Mouse (Mus musculus) hindbrain, embryonic 11.5 days (tissue): ENCODE results near the gene Akap1. TPM values are rescaled to one million over a fixed set of nuclear protein-coding genes. Genes with fewer than 3 reads are reported as not detected.

Source experiments
- ATAC-seq: fragments of 200-750 bp; cut with Nextera tagmentation; 2 replicates; pipeline ENCODE4 v1.8.0; 2017; ENCODE audit warnings: mild to moderate bottlenecking, moderate TSS enrichment, moderate library complexity; ENCODE audit not compliant: low FRiP score
- DNase-seq: peaks from one replicate; pipeline ENCODE4 v3.0.0-alpha.2; 2015; ENCODE audit warnings: low spot score
- H3K27ac ChIP-seq: fragments of 300-500 bp; sonication (generic); 2 replicates; pipeline ENCODE4 v1.5.1; 2014; ENCODE audit warnings: mild to moderate bottlenecking, low read depth, low read length
- H3K27me3 ChIP-seq: fragments of 300-500 bp; sonication (generic); 2 replicates; pipeline ENCODE4 v1.6.1; 2014; ENCODE audit warnings: mild to moderate bottlenecking, low read length, moderate library complexity, mixed read lengths; ENCODE audit not compliant: control insufficient read depth, insufficient read depth
- H3K36me3 ChIP-seq: fragments of 300-500 bp; sonication (generic); 2 replicates; pipeline ENCODE4 v1.6.1; 2014; ENCODE audit warnings: mild to moderate bottlenecking, low read length, moderate library complexity, mixed read lengths; ENCODE audit not compliant: control insufficient read depth, insufficient read depth
- H3K4me1 ChIP-seq: fragments of 300-500 bp; sonication (generic); replicated peaks from 2 replicates; pipeline ENCODE4 v1.6.1; 2014; ENCODE audit warnings: low read length, mixed read lengths; ENCODE audit not compliant: control insufficient read depth, insufficient read depth
- H3K4me2 ChIP-seq: fragments of 300-500 bp; sonication (generic); replicated peaks from 2 replicates; pipeline ENCODE4 v1.6.1; 2014; ENCODE audit warnings: mild to moderate bottlenecking, low read depth, low read length
- H3K4me3 ChIP-seq: fragments of 300-500 bp; sonication (generic); 2 replicates; pipeline ENCODE4 v1.5.1; 2014; ENCODE audit warnings: low read depth, low read length
- H3K9ac ChIP-seq: fragments of 300-500 bp; sonication (generic); 2 replicates; pipeline ENCODE4 v1.6.1; 2014; ENCODE audit warnings: low read depth, low read length
- H3K9me3 ChIP-seq: fragments of 300-500 bp; sonication (generic); 2 replicates; pipeline ENCODE4 v1.6.1; 2016; ENCODE audit warnings: low read length; ENCODE audit not compliant: control insufficient read depth
- WGBS: fragments of 180-500 bp; shearing (Covaris S2); extraction: QIAGEN DNeasy Blood & Tissue Kit; methylation state at CpG from one replicate; pipeline ENCODE4 v1.1.7; 2014; 5-methylcytosine and 5-hydroxymethylcytosine counted together
- polyA plus RNA-seq: library from polyadenylated mRNA; unstranded; fragments of >200 nt; fragmentation: Nextera tagmentation; extraction: Ambion mirVana; gene quantifications from 2 replicates; pipeline ENCODE4 v1.2.1, GENCODE M21; 2014

The Akap1 gene
- polyA plus RNA-seq, 1 experiment from 2014 or later: 14.0 TPM

GRCm38 (mm10) chr11:88852806-88853205 is 11.6 kb downstream of the Akap1 start:
- H3K36me3 ChIP-seq: no peaks in the 10 kb centered on the region
- H3K4me3 ChIP-seq: no peak overlapping the region
- no peak overlapping the region for H3K27ac ChIP-seq
- ATAC-seq (no peak), DNase-seq (no peak)
- 87% methylated on average over 4 of the region's 4 CpGs for WGBS
- 0 out of 2 replicates have a peak, but pooled peaks cover 5% of the 10 kb centered on the region for H3K4me1 ChIP-seq
- no peaks in the 10 kb centered on the region for H3K9me3 ChIP-seq
- H3K4me2 ChIP-seq: no peak overlapping the region
- no peak overlapping the region for H3K9ac ChIP-seq
- H3K27me3 ChIP-seq: no peaks in the 10 kb centered on the region

- Histone ChIP-seq H3K9ac (no peak overlapping the region), H3K9me3 (no peaks in the 10 kb centered on the region), H3K27ac (no peak overlapping the region), H3K36me3 (no peaks in the 10 kb centered on the region), H3K4me2 (no peak overlapping the region), H3K4me1 (0 out of 2 replicates have a peak, but pooled peaks cover 5% of the 10 kb centered on the region), H3K27me3 (no peaks in the 10 kb centered on the region), H3K4me3 (no peak overlapping the region)
- DNase-seq (no peak), ATAC-seq (no peak)
- 90% methylated on average over 15 of the region's 15 CpGs for whole genome bisulfite sequencing
Observed at GRCm38 (mm10) chr11:88851049-88851825, 13.1 kb downstream of the Akap1 start.

GRCm38 (mm10) chr11:88849732-88850131 is 14.7 kb downstream of the Akap1 start:
- no peak for ATAC-seq
- Histone ChIP-seq H3K4me3 (no peak overlapping the region), H3K36me3 (no peaks in the 10 kb centered on the region), H3K27me3 (no peaks in the 10 kb centered on the region), H3K27ac (no peak overlapping the region), H3K9me3 (no peaks in the 10 kb centered on the region), H3K9ac (no peak overlapping the region), H3K4me1 (0 out of 2 replicates have a peak, but pooled peaks cover 5% of the 10 kb centered on the region), H3K4me2 (no peak overlapping the region)
- DNase-seq: no peak
- WGBS: 81% methylated on average over 3 of the region's 3 CpGs

GRCm38 (mm10) chr11:88849284-88849683 is 15.1 kb downstream of the Akap1 start:
- ATAC-seq (no peak), DNase-seq (no peak)
- no peak overlapping the region for H3K27ac ChIP-seq

GRCm38 (mm10) chr11:88848590-88848989 is 15.8 kb downstream of the Akap1 start:
- 41% methylated on average over 5 of the region's 5 CpGs for WGBS
- Histone ChIP-seq H3K4me3 (no peak overlapping the region), H3K27me3 (no peaks in the 10 kb centered on the region), H3K36me3 (peaks cover 4% of the 10 kb centered on the region; the same call in 1 of the 2 replicates), H3K4me2 (no peak overlapping the region), H3K9ac (peak overlapping the region; percentile 34; the same call in 1 of the 2 replicates), H3K9me3 (no peaks in the 10 kb centered on the region), H3K27ac (0 out of 2 replicates have a peak overlapping the region, but pooled peaks have one; percentile 17), H3K4me1 (0 out of 2 replicates have a peak, but pooled peaks cover 5% of the 10 kb centered on the region)
- ATAC-seq (peak; percentile 64), DNase-seq (peak; percentile 84)

More at GRCm38 (mm10) chr11:88849284-88849683, 15.1 kb downstream of the Akap1 start:
- no peak overlapping the region for H3K4me2 ChIP-seq
- H3K9me3 ChIP-seq: no peaks in the 10 kb centered on the region
- H3K4me3 ChIP-seq: no peak overlapping the region
- no peaks in the 10 kb centered on the region for H3K27me3 ChIP-seq
- 89% methylated on average over 8 of the region's 8 CpGs for WGBS
- H3K4me1 ChIP-seq: 0 out of 2 replicates have a peak, but pooled peaks cover 5% of the 10 kb centered on the region
- no peaks in the 10 kb centered on the region for H3K36me3 ChIP-seq
- peak overlapping the region; percentile 34; the same call in 1 of the 2 replicates for H3K9ac ChIP-seq

GRCm38 (mm10) chr11:88847281-88848006 is 16.9 kb downstream of the Akap1 start:
- H3K27me3 ChIP-seq: no peaks in the 10 kb centered on the region
- ATAC-seq (no peak), DNase-seq (no peak)
- H3K36me3 ChIP-seq: peaks cover 6% of the 10 kb centered on the region; the same call in 1 of the 2 replicates
- no peak overlapping the region for H3K4me3 ChIP-seq
- no peak overlapping the region for H3K9ac ChIP-seq
- H3K27ac ChIP-seq: no peak overlapping the region
- 0 out of 2 replicates have a peak, but pooled peaks cover 5% of the 10 kb centered on the region for H3K4me1 ChIP-seq
- no peak overlapping the region for H3K4me2 ChIP-seq
- H3K9me3 ChIP-seq: no peaks in the 10 kb centered on the region
- 85% methylated on average over 8 of the region's 8 CpGs for WGBS

GRCm38 (mm10) chr11:88844384-88844783 is 20.0 kb downstream of the Akap1 start:
- DNase-seq (no peak), ATAC-seq (no peak)
- H3K4me1 ChIP-seq: 0 out of 2 replicates have a peak, but pooled peaks cover 4% of the 10 kb centered on the region
- H3K9me3 ChIP-seq: no peaks in the 10 kb centered on the region
- 82% methylated on average over 5 of the region's 5 CpGs for WGBS
- H3K36me3 ChIP-seq: peaks cover 6% of the 10 kb centered on the region; the same call in 1 of the 2 replicates
- no peak overlapping the region for H3K4me3 ChIP-seq
- H3K27me3 ChIP-seq: no peaks in the 10 kb centered on the region
- no peak overlapping the region for H3K27ac ChIP-seq
- H3K9ac ChIP-seq: no peak overlapping the region
- no peak overlapping the region for H3K4me2 ChIP-seq

GRCm38 (mm10) chr11:88843305-88843704 is 21.1 kb downstream of the Akap1 start:
- Histone ChIP-seq H3K27ac (no peak overlapping the region), H3K36me3 (peaks cover 6% of the 10 kb centered on the region; the same call in 1 of the 2 replicates), H3K4me2 (no peak overlapping the region), H3K27me3 (no peaks in the 10 kb centered on the region), H3K9ac (no peak overlapping the region), H3K4me3 (no peak overlapping the region), H3K9me3 (no peaks in the 10 kb centered on the region), H3K4me1 (0 out of 2 replicates have a peak, but pooled peaks cover 1% of the 10 kb centered on the region)
- WGBS: 84% methylated on average over 10 of the region's 10 CpGs
- ATAC-seq: no peak
- no peak for DNase-seq
